Mouse (Mus musculus) neural tube, embryonic 14.5 days (tissue): ENCODE data around the gene Ggt5. TPM values are rescaled to one million over a fixed set of nuclear protein-coding genes. Genes with fewer than 3 reads are reported as not detected.

Experiments used
- ATAC-seq: fragments of 200-750 bp; cut with Nextera tagmentation; 2 replicates; pipeline ENCODE4 v1.8.0; 2017; ENCODE audit warnings: low read depth, mild to moderate bottlenecking, moderate TSS enrichment, moderate library complexity
- H3K27ac ChIP-seq: fragments of 300-500 bp; sonication (generic); 2 replicates; pipeline ENCODE4 v1.5.1; 2014; ENCODE audit warnings: low read depth, mild to moderate bottlenecking, control low read depth, low read length, moderate library complexity, mixed read lengths
- H3K27me3 ChIP-seq: fragments of 300-500 bp; sonication (generic); 2 replicates; pipeline ENCODE4 v1.6.1; 2014; ENCODE audit warnings: low read length; ENCODE audit not compliant: control insufficient read depth, insufficient read depth
- H3K36me3 ChIP-seq: fragments of 300-500 bp; sonication (generic); 2 replicates; pipeline ENCODE4 v1.6.1; 2014; ENCODE audit warnings: low read length, mixed read lengths; ENCODE audit not compliant: control insufficient read depth, insufficient read depth
- H3K4me1 ChIP-seq: fragments of 300-500 bp; sonication (generic); 2 replicates; pipeline ENCODE4 v1.6.1; 2014; ENCODE audit warnings: low read length; ENCODE audit not compliant: control insufficient read depth, insufficient read depth
- H3K4me2 ChIP-seq: fragments of 300-500 bp; sonication (generic); 2 replicates; pipeline ENCODE4 v1.6.1; 2014; ENCODE audit warnings: mild to moderate bottlenecking, low read depth, low read length, control low read depth
- H3K4me3 ChIP-seq: fragments of 300-500 bp; sonication (generic); 2 replicates; pipeline ENCODE4 v1.5.1; 2014; ENCODE audit warnings: low read depth, low read length, control low read depth, mixed read lengths
- H3K9ac ChIP-seq: fragments of 300-500 bp; sonication (generic); replicated peaks from 2 replicates; pipeline ENCODE4 v1.6.1; 2014; ENCODE audit warnings: low read depth, mild to moderate bottlenecking, control low read depth, low read length, mixed read lengths
- H3K9me3 ChIP-seq: fragments of 300-500 bp; sonication (generic); 2 replicates; pipeline ENCODE4 v1.6.1; 2016; ENCODE audit warnings: low read length; ENCODE audit not compliant: control insufficient read depth
- WGBS: fragments of 180-500 bp; shearing (Covaris S2); extraction: QIAGEN DNeasy Blood & Tissue Kit; methylation state at CpG from one replicate; pipeline ENCODE4 v1.1.7; 2014; 5-methylcytosine and 5-hydroxymethylcytosine counted together
- polyA plus RNA-seq: library from polyadenylated mRNA; unstranded; fragments of >200 nt; fragmentation: Nextera tagmentation; extraction: Ambion mirVana; gene quantifications from 2 replicates; pipeline ENCODE4 v1.2.1, GENCODE M21; 2014

Ggt5 gene
- 0.43 and 1.5 TPM in 2 replicates for polyA plus RNA-seq

- 41% methylated on average over 5 of the region's 5 CpGs for WGBS
- Histone ChIP-seq H3K27me3 (no peaks in the 10 kb centered on the region), H3K4me3 (no peak within 1 kb of the TSS), H3K9me3 (no peaks in the 10 kb centered on the region), H3K27ac (no peak within 1 kb of the TSS), H3K36me3 (no peaks in the 10 kb centered on the region), H3K4me1 (no peaks in the 10 kb centered on the region), H3K4me2 (no peak within 1 kb of the TSS), H3K9ac (no peak within 1 kb of the TSS)
- no peak for ATAC-seq
Measured at GRCm38 (mm10) chr10:75589129-75589528, at the start of gene Ggt5. Ggt5 (plus strand) TSS chr10:75589340.

GRCm38 (mm10) chr10:75547901-75548300, 41.2 kb upstream of the Ggt5 start:
- H3K4me3 ChIP-seq = no peak overlapping the region
- H3K4me1 ChIP-seq = no peaks in the 10 kb centered on the region; the same call in 1 of the 2 replicates
- H3K9ac ChIP-seq = no peak overlapping the region
- H3K27me3 ChIP-seq = no peaks in the 10 kb centered on the region
- no peak for ATAC-seq
- H3K27ac ChIP-seq = no peak overlapping the region
- no peaks in the 10 kb centered on the region for H3K9me3 ChIP-seq
- H3K36me3 ChIP-seq = no peaks in the 10 kb centered on the region
- no peak overlapping the region for H3K4me2 ChIP-seq
- WGBS = 54% methylated on average over 7 of the region's 7 CpGs

GRCm38 (mm10) chr10:75548486-75548885, 40.7 kb upstream of the Ggt5 start:
- 30% methylated on average over 14 of the region's 14 CpGs for WGBS
- no peak overlapping the region for H3K4me2 ChIP-seq
- no peaks in the 10 kb centered on the region for H3K27me3 ChIP-seq
- peaks cover 4% of the 10 kb centered on the region for H3K36me3 ChIP-seq
- no peak overlapping the region for H3K27ac ChIP-seq
- H3K4me3 ChIP-seq = no peak overlapping the region
- H3K9me3 ChIP-seq = no peaks in the 10 kb centered on the region
- peak; percentile 85 for ATAC-seq
- H3K9ac ChIP-seq = no peak overlapping the region
- H3K4me1 ChIP-seq = no peaks in the 10 kb centered on the region; the same call in 1 of the 2 replicates

- H3K4me2 ChIP-seq = no peak overlapping the region
- no peaks in the 10 kb centered on the region for H3K9me3 ChIP-seq
- 69% methylated on average over 7 of the region's 7 CpGs for WGBS
- no peak overlapping the region for H3K9ac ChIP-seq
- H3K36me3 ChIP-seq = peaks cover 16% of the 10 kb centered on the region
- no peak overlapping the region for H3K4me3 ChIP-seq
- ATAC-seq = no peak
- H3K27ac ChIP-seq = no peak overlapping the region
- no peaks in the 10 kb centered on the region; the same call in 1 of the 2 replicates for H3K4me1 ChIP-seq
- no peaks in the 10 kb centered on the region for H3K27me3 ChIP-seq
Measured at GRCm38 (mm10) chr10:75549886-75550285, 39.3 kb upstream of the Ggt5 start.

GRCm38 (mm10) chr10:75551175-75551574, 38.0 kb upstream of the Ggt5 start:
- 43% methylated on average over 12 of the region's 12 CpGs for WGBS
- H3K9ac ChIP-seq = no peak overlapping the region
- no peaks in the 10 kb centered on the region for H3K9me3 ChIP-seq
- no peaks in the 10 kb centered on the region for H3K27me3 ChIP-seq
- no peak for ATAC-seq
- H3K36me3 ChIP-seq = peaks cover 27% of the 10 kb centered on the region
- H3K4me2 ChIP-seq = no peak overlapping the region
- H3K4me3 ChIP-seq = no peak overlapping the region
- H3K4me1 ChIP-seq = no peaks in the 10 kb centered on the region; the same call in 1 of the 2 replicates
- H3K27ac ChIP-seq = no peak overlapping the region

GRCm38 (mm10) chr10:75552106-75552505, 37.0 kb upstream of the Ggt5 start:
- ATAC-seq = no peak
- Histone ChIP-seq H3K9ac (no peak overlapping the region), H3K4me1 (no peaks in the 10 kb centered on the region; the same call in 1 of the 2 replicates), H3K4me3 (no peak overlapping the region), H3K36me3 (peaks cover 27% of the 10 kb centered on the region), H3K27ac (no peak overlapping the region), H3K4me2 (no peak overlapping the region), H3K9me3 (no peaks in the 10 kb centered on the region), H3K27me3 (no peaks in the 10 kb centered on the region)
- 80% methylated on average over 2 of the region's 2 CpGs for WGBS

- Histone ChIP-seq H3K27me3 (no peaks in the 10 kb centered on the region), H3K27ac (no peak overlapping the region), H3K9ac (no peak overlapping the region), H3K4me1 (peaks cover 7% of the 10 kb centered on the region; the same call in 1 of the 2 replicates), H3K4me2 (no peak overlapping the region), H3K4me3 (no peak overlapping the region), H3K36me3 (peaks cover 27% of the 10 kb centered on the region), H3K9me3 (no peaks in the 10 kb centered on the region)
- 67% methylated on average over 13 of the region's 13 CpGs for WGBS
- ATAC-seq = no peak
Measured at GRCm38 (mm10) chr10:75552701-75553450, 36.3 kb upstream of the Ggt5 start.

- 96% methylated on average over 8 of the region's 8 CpGs for WGBS
- Histone ChIP-seq H3K27ac (no peak overlapping the region), H3K9me3 (no peaks in the 10 kb centered on the region), H3K27me3 (no peaks in the 10 kb centered on the region), H3K36me3 (peaks cover 27% of the 10 kb centered on the region), H3K4me2 (no peak overlapping the region), H3K9ac (no peak overlapping the region), H3K4me1 (peaks cover 14% of the 10 kb centered on the region), H3K4me3 (no peak overlapping the region)
- no peak for ATAC-seq
Measured at GRCm38 (mm10) chr10:75554090-75554489, 35.0 kb upstream of the Ggt5 start.

- 0 out of 2 replicates have a peak overlapping the region, but pooled peaks have one; percentile 12 for H3K27ac ChIP-seq
- no peak overlapping the region for H3K4me3 ChIP-seq
- no peak overlapping the region for H3K4me2 ChIP-seq
- ATAC-seq = no peak
- H3K9ac ChIP-seq = no peak overlapping the region
- WGBS = 74% methylated on average over 6 of the region's 6 CpGs
- H3K9me3 ChIP-seq = no peaks in the 10 kb centered on the region
- H3K4me1 ChIP-seq = peaks cover 16% of the 10 kb centered on the region
- H3K27me3 ChIP-seq = no peaks in the 10 kb centered on the region
- peaks cover 27% of the 10 kb centered on the region for H3K36me3 ChIP-seq
Measured at GRCm38 (mm10) chr10:75555557-75555956, 33.6 kb upstream of the Ggt5 start.
